Mouse (Mus musculus): ENCODE measurements around the gene Ddr2. TPM values are rescaled to one million over a fixed set of nuclear protein-coding genes. Genes with fewer than 3 reads are reported as not detected.

Gene Ddr2
- polyA plus RNA-seq, 2 experiments, result 64.1 to 86.7 TPM

- H3K9ac ChIP-seq (ENCODE audit: low read depth, low read length, severe bottlenecking), result no peak overlapping the region
- ATAC-seq (ENCODE audit: low FRiP score, low read depth), result no peak
- H3K4me1 ChIP-seq (ENCODE audit: control insufficient read depth, insufficient read depth, low read length), result peaks cover 17% of the 10 kb centered on the region
- no peak overlapping the region for H3K4me2 ChIP-seq (replicated peaks; ENCODE audit: low read depth, low read length, severe bottlenecking)
- WGBS, result 67% methylated on average over 4 of the region's 4 CpGs
- no peak overlapping the region for H3K4me3 ChIP-seq (replicated peaks; ENCODE audit: low read length)
- no peak for TF ChIP-seq POLR2A (IDR thresholded peaks at IDR 0.05; ENCODE audit: borderline replicate concordance, extremely low read depth, insufficient read depth, insufficient read length)
- H3K27ac ChIP-seq (replicated peaks; ENCODE audit: low read depth, low read length), result no peak overlapping the region
- no peaks in the 10 kb centered on the region for H3K27me3 ChIP-seq (ENCODE audit: control insufficient read depth, insufficient read depth, low read length)
- no peaks in the 10 kb centered on the region for H3K9me3 ChIP-seq (ENCODE audit: control insufficient read depth, low read length)
- no peaks in the 10 kb centered on the region for H3K36me3 ChIP-seq (ENCODE audit: control insufficient read depth, insufficient read depth, low read length)
- no peak for DNase-seq (ENCODE audit: low spot score)
These were observed 62.1 kb downstream of the Ddr2 start for GRCm38 (mm10) chr1:170048434-170048833.

- Histone ChIP-seq H3K4me2 (replicated peaks; ENCODE audit: low read depth, low read length, severe bottlenecking) (no peak overlapping the region), H3K27me3 (ENCODE audit: control insufficient read depth, insufficient read depth, low read length) (no peaks in the 10 kb centered on the region), H3K4me3 (replicated peaks; ENCODE audit: low read length) (no peak overlapping the region), H3K9ac (ENCODE audit: low read depth, low read length, severe bottlenecking) (no peak overlapping the region), H3K27ac (replicated peaks; ENCODE audit: low read depth, low read length) (no peak overlapping the region), H3K4me1 (ENCODE audit: control insufficient read depth, insufficient read depth, low read length) (no peaks in the 10 kb centered on the region), H3K36me3 (ENCODE audit: control insufficient read depth, insufficient read depth, low read length) (no peaks in the 10 kb centered on the region), H3K9me3 (ENCODE audit: control insufficient read depth, low read length) (no peaks in the 10 kb centered on the region)
- DNase-seq (ENCODE audit: low spot score) (no peak), ATAC-seq (ENCODE audit: low FRiP score, low read depth) (no peak)
- TF ChIP-seq POLR2A (IDR thresholded peaks at IDR 0.05; ENCODE audit: borderline replicate concordance, extremely low read depth, insufficient read depth, insufficient read length), result no peak
- 77% methylated on average over 9 of the region's 9 CpGs for WGBS
These were observed 65.7 kb downstream of the Ddr2 start for GRCm38 (mm10) chr1:170044726-170045471.

- H3K36me3 ChIP-seq (ENCODE audit: control insufficient read depth, insufficient read depth, low read length), result no peaks in the 10 kb centered on the region
- no peak overlapping the region for H3K9ac ChIP-seq (ENCODE audit: low read depth, low read length, severe bottlenecking)
- H3K4me1 ChIP-seq (ENCODE audit: control insufficient read depth, insufficient read depth, low read length), result no peaks in the 10 kb centered on the region
- no peak for TF ChIP-seq POLR2A (IDR thresholded peaks at IDR 0.05; ENCODE audit: borderline replicate concordance, extremely low read depth, insufficient read depth, insufficient read length)
- H3K4me2 ChIP-seq (replicated peaks; ENCODE audit: low read depth, low read length, severe bottlenecking), result no peak overlapping the region
- no peak for ATAC-seq (ENCODE audit: low FRiP score, low read depth)
- H3K27ac ChIP-seq (replicated peaks; ENCODE audit: low read depth, low read length), result no peak overlapping the region
- H3K27me3 ChIP-seq (ENCODE audit: control insufficient read depth, insufficient read depth, low read length), result no peaks in the 10 kb centered on the region
- H3K9me3 ChIP-seq (ENCODE audit: control insufficient read depth, low read length), result no peaks in the 10 kb centered on the region
- no peak overlapping the region for H3K4me3 ChIP-seq (replicated peaks; ENCODE audit: low read length)
- DNase-seq (ENCODE audit: low spot score), result no peak
These were observed 66.8 kb downstream of the Ddr2 start for GRCm38 (mm10) chr1:170043753-170044152.

- H3K27ac ChIP-seq (replicated peaks; ENCODE audit: low read depth, low read length), result no peak overlapping the region
- no peak for ATAC-seq (ENCODE audit: low FRiP score, low read depth)
- H3K36me3 ChIP-seq (ENCODE audit: control insufficient read depth, insufficient read depth, low read length), result no peaks in the 10 kb centered on the region
- no peaks in the 10 kb centered on the region for H3K4me1 ChIP-seq (ENCODE audit: control insufficient read depth, insufficient read depth, low read length)
- no peaks in the 10 kb centered on the region for H3K27me3 ChIP-seq (ENCODE audit: control insufficient read depth, insufficient read depth, low read length)
- no peak overlapping the region for H3K9ac ChIP-seq (ENCODE audit: low read depth, low read length, severe bottlenecking)
- no peaks in the 10 kb centered on the region for H3K9me3 ChIP-seq (ENCODE audit: control insufficient read depth, low read length)
- H3K4me3 ChIP-seq (replicated peaks; ENCODE audit: low read length), result no peak overlapping the region
- DNase-seq (ENCODE audit: low spot score), result no peak
- no peak overlapping the region for H3K4me2 ChIP-seq (replicated peaks; ENCODE audit: low read depth, low read length, severe bottlenecking)
- TF ChIP-seq POLR2A (IDR thresholded peaks at IDR 0.05; ENCODE audit: borderline replicate concordance, extremely low read depth, insufficient read depth, insufficient read length), result no peak
- 81% methylated on average over 5 of the region's 5 CpGs for WGBS
These were observed 67.6 kb downstream of the Ddr2 start for GRCm38 (mm10) chr1:170042996-170043395.

- H3K36me3 ChIP-seq (ENCODE audit: control insufficient read depth, insufficient read depth, low read length), result peaks cover 5% of the 10 kb centered on the region; the same call in 1 of the 2 replicates
- H3K27ac ChIP-seq (replicated peaks; ENCODE audit: low read depth, low read length), result no peak overlapping the region
- DNase-seq (ENCODE audit: low spot score), result no peak
- TF ChIP-seq POLR2A (IDR thresholded peaks at IDR 0.05; ENCODE audit: borderline replicate concordance, extremely low read depth, insufficient read depth, insufficient read length), result no peak
- no peaks in the 10 kb centered on the region for H3K4me1 ChIP-seq (ENCODE audit: control insufficient read depth, insufficient read depth, low read length)
- no peak overlapping the region for H3K4me2 ChIP-seq (replicated peaks; ENCODE audit: low read depth, low read length, severe bottlenecking)
- H3K9me3 ChIP-seq (ENCODE audit: control insufficient read depth, low read length), result no peaks in the 10 kb centered on the region
- H3K9ac ChIP-seq (ENCODE audit: low read depth, low read length, severe bottlenecking), result no peak overlapping the region
- no peak for ATAC-seq (ENCODE audit: low FRiP score, low read depth)
- 72% methylated on average over 4 of the region's 4 CpGs for WGBS
- no peaks in the 10 kb centered on the region for H3K27me3 ChIP-seq (ENCODE audit: control insufficient read depth, insufficient read depth, low read length)
- H3K4me3 ChIP-seq (replicated peaks; ENCODE audit: low read length), result no peak overlapping the region
These were observed 71.2 kb downstream of the Ddr2 start for GRCm38 (mm10) chr1:170039402-170039801.
